Mouse (Mus musculus): ENCODE data around the gene Fgf15. TPM values are rescaled to one million over a fixed set of nuclear protein-coding genes. Genes with fewer than 3 reads are reported as not detected.
"Not testable (repeated sequence)": the region's sequence is repeated elsewhere in the genome, so short reads cannot be mapped to it uniquely, and the experiment has no call there.

The Fgf15 gene
- polyA plus RNA-seq, 1 experiment from 2014 or later: 0.52 TPM

DNA sequence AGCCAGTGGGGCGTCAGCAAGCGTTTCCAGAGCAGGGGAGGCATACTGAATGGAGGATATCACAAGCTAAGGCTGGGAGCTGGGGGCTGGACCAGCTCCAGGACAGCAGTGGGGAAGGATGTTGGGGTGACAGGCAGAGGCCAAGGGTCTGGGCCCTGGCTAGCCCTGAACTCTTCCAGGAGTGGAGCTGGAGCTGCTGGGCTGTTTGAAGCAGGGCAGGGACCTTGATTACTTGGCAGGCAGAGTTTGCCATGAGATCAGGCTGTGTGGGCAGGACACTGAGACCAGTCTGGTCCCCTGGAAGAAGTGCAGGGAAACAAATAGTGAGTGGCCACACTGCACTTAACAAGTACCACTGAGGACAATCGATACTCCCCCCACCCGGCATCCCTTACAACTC lies 22.1 kb upstream of the Fgf15 start:
- Histone ChIP-seq H3K4me1 (ENCODE audit: control insufficient read depth, insufficient read depth, low read length) (no peaks in the 10 kb centered on the region), H3K4me2 (ENCODE audit: low read depth, severe bottlenecking) (no peak overlapping the region), H3K27me3 (ENCODE audit: control insufficient read depth, insufficient read depth, low read length) (no peaks in the 10 kb centered on the region), H3K9me3 (ENCODE audit: control insufficient read depth, low read length) (no peaks in the 10 kb centered on the region), H3K36me3 (ENCODE audit: control insufficient read depth, insufficient read depth, low read length) (no peaks in the 10 kb centered on the region), H3K4me3 (ENCODE audit: low read depth, low read length) (no peak overlapping the region), H3K27ac (replicated peaks; ENCODE audit: low read depth, low read length) (no peak overlapping the region), H3K9ac (ENCODE audit: low read length) (no peak overlapping the region)
- WGBS: 65% methylated on average over 4 of the region's 4 CpGs
- ATAC-seq (ENCODE audit: insufficient number of reproducible peaks, low FRiP score, low TSS enrichment, low read depth) (no peak), DNase-seq (ENCODE audit: low spot score) (no peak)

DNA sequence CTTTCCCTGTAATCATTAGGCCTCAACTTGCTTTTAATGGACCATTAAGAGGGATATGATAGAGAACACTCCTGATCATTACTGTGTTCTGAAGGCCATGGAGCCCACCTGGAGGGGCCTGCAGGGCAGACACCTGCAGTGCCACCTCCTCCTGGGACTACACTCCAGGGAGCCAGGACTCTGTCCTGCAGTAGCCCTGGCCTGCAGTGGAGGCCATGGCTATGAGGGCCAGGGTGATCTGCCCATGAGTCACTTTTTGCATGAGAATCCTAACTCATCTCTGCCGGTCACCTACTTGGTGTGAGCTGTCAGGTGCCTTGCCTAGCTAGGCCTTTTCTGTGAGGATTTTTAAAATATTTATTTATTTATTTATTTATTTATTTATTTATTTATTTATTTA lies 17.9 kb upstream of the Fgf15 start:
- Histone ChIP-seq H3K4me3 (ENCODE audit: low read depth, low read length) (no peak overlapping the region), H3K9ac (ENCODE audit: low read length) (no peak overlapping the region), H3K4me1 (ENCODE audit: control insufficient read depth, insufficient read depth, low read length) (0 out of 2 replicates have a peak, but pooled peaks cover 3% of the 10 kb centered on the region), H3K27ac (replicated peaks; ENCODE audit: low read depth, low read length) (no peak overlapping the region), H3K27me3 (ENCODE audit: control insufficient read depth, insufficient read depth, low read length) (no peaks in the 10 kb centered on the region), H3K9me3 (ENCODE audit: control insufficient read depth, low read length) (no peaks in the 10 kb centered on the region), H3K36me3 (ENCODE audit: control insufficient read depth, insufficient read depth, low read length) (no peaks in the 10 kb centered on the region), H3K4me2 (ENCODE audit: low read depth, severe bottlenecking) (no peak overlapping the region)
- ATAC-seq (ENCODE audit: insufficient number of reproducible peaks, low FRiP score, low TSS enrichment, low read depth) (no peak), DNase-seq (ENCODE audit: low spot score) (no peak)
- 92% methylated on average over 1 of the region's 1 CpGs for WGBS

DNA sequence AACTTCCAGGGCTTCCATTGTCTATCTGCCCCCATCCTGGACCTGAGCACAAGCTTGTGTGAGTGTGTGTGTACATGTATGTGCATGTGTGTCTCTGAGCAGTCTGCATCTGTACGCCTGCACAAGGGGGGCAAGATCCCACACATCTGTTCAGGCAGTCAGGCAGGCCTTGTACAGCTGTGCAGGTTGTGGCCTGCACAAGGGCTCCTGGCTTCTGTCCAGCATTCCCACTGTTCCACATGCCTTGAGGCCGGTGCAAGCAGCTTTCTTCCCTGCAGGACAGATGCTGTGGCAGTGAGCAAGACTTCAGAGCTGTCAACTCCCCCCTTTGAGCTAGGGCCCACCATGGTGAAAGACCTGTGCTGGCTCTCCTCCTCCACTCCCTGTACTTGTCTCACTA lies 13.2 kb upstream of the Fgf15 start:
- no peak overlapping the region for H3K9ac ChIP-seq (ENCODE audit: low read length)
- H3K27ac ChIP-seq (replicated peaks; ENCODE audit: low read depth, low read length): no peak overlapping the region
- DNase-seq (ENCODE audit: low spot score) (peak; percentile 52), ATAC-seq (ENCODE audit: insufficient number of reproducible peaks, low FRiP score, low TSS enrichment, low read depth) (no peak)
- H3K4me1 ChIP-seq (ENCODE audit: control insufficient read depth, insufficient read depth, low read length): 0 out of 2 replicates have a peak, but pooled peaks cover 3% of the 10 kb centered on the region
- no peaks in the 10 kb centered on the region for H3K27me3 ChIP-seq (ENCODE audit: control insufficient read depth, insufficient read depth, low read length)
- no peaks in the 10 kb centered on the region for H3K9me3 ChIP-seq (ENCODE audit: control insufficient read depth, low read length)
- 27% methylated on average over 2 of the region's 2 CpGs for WGBS
- H3K4me2 ChIP-seq (ENCODE audit: low read depth, severe bottlenecking): no peak overlapping the region
- no peaks in the 10 kb centered on the region for H3K36me3 ChIP-seq (ENCODE audit: control insufficient read depth, insufficient read depth, low read length)
- no peak overlapping the region for H3K4me3 ChIP-seq (ENCODE audit: low read depth, low read length)

DNA sequence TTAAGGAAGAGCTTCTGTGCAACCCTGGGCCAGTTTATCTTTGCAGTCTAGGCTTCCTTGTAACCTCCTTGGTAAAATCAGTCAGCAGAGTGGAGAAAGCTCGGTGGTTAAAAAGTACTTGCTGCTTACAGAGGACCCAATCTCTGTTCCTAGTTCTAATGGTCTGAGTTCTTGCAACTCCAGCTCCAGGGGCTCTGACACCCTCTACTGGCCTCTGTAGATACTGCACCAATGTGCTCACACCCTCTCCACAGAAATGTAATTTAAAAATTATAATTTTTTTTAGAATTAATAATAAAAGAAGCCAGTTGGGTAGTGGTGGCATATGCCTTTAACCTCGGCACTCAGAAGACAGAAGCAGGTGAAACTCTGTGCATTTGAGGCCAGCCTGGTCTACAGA lies 8.7 kb upstream of the Fgf15 start:
- Histone ChIP-seq H3K9ac (ENCODE audit: low read length) (no peak overlapping the region), H3K9me3 (ENCODE audit: control insufficient read depth, low read length) (no peaks in the 10 kb centered on the region), H3K4me1 (ENCODE audit: control insufficient read depth, insufficient read depth, low read length) (peaks cover 8% of the 10 kb centered on the region; the same call in 1 of the 2 replicates), H3K27ac (replicated peaks; ENCODE audit: low read depth, low read length) (no peak overlapping the region), H3K4me2 (ENCODE audit: low read depth, severe bottlenecking) (no peak overlapping the region), H3K27me3 (ENCODE audit: control insufficient read depth, insufficient read depth, low read length) (no peaks in the 10 kb centered on the region), H3K4me3 (ENCODE audit: low read depth, low read length) (no peak overlapping the region), H3K36me3 (ENCODE audit: control insufficient read depth, insufficient read depth, low read length) (no peaks in the 10 kb centered on the region)
- 84% methylated on average over 2 of the region's 2 CpGs for WGBS
- DNase-seq (ENCODE audit: low spot score): no peak
- no peak for ATAC-seq (ENCODE audit: insufficient number of reproducible peaks, low FRiP score, low TSS enrichment, low read depth)

DNA sequence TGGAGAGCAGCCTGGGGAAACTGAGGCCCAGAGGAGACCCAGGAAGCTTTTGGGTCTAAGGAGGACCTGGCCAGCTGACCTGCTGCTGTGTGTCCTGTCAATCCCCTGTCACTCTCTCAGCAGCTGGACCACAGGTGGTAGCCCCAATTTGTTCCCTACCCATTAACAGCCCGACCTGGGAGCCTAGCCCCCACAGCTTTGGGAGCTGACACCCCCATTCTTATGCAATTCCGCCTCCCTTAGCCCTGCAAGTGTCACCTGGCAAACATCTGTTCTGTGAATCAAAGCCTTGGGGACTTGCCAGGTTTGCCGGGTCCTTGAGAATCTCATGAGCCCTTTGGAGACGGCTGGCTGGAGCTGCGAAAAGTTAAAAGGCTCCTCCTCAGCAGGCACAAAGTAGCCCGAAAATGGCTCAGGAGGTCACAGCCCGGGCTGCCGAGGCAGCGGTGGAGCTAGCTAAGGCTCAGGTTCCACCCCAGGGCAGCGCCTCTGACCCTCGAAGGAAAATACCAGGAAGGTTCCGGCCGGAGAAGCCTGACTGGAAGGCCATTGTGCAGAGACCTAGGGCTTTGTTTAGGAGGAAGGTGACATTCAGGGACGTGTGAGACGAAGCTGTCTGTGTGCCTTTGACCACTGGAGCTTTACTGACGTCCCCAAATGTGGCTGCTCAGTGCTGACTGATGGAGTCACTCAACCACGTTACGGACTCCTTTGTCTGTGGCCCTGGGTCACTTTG lies 7.6 kb upstream of the Fgf15 start:
- Histone ChIP-seq H3K9me3 (ENCODE audit: control insufficient read depth, low read length) (no peaks in the 10 kb centered on the region), H3K27ac (replicated peaks; ENCODE audit: low read depth, low read length) (no peak overlapping the region), H3K4me1 (ENCODE audit: control insufficient read depth, insufficient read depth, low read length) (peaks cover 4% of the 10 kb centered on the region; the same call in 1 of the 2 replicates), H3K36me3 (ENCODE audit: control insufficient read depth, insufficient read depth, low read length) (no peaks in the 10 kb centered on the region; the same call in 1 of the 2 replicates), H3K27me3 (ENCODE audit: control insufficient read depth, insufficient read depth, low read length) (no peaks in the 10 kb centered on the region), H3K4me3 (ENCODE audit: low read depth, low read length) (no peak overlapping the region), H3K9ac (ENCODE audit: low read length) (no peak overlapping the region), H3K4me2 (ENCODE audit: low read depth, severe bottlenecking) (0 out of 2 replicates have a peak overlapping the region, but pooled peaks have one; percentile 3)
- WGBS: 6% methylated on average over 18 of the region's 18 CpGs
- DNase-seq (ENCODE audit: low spot score) (peak; percentile 39), ATAC-seq (ENCODE audit: insufficient number of reproducible peaks, low FRiP score, low TSS enrichment, low read depth) (no peak)

DNA sequence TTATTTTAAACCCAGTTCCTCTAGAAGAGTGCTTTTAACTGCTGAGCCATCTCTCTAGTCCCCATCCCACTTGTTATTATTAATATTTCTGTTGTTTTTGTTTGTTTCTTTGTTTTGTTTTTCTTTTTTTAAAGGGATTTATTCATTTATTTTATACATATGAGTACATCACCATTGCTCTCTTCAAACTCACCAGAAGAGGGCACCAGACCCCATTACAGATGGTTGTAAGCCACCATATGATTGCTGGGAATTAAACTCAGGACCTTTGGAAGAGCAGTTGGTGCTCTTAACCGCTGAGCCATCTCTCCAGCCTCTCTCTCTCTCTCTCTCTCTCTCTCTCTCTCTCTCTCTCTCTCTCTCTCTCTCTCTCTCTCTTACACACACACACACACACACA lies 5.7 kb upstream of the Fgf15 start:
- not testable (repeated sequence) for DNase-seq (ENCODE audit: low spot score); H3K9ac ChIP-seq (ENCODE audit: low read length); H3K9me3 ChIP-seq (ENCODE audit: control insufficient read depth, low read length); H3K4me1 ChIP-seq (ENCODE audit: control insufficient read depth, insufficient read depth, low read length); H3K36me3 ChIP-seq (ENCODE audit: control insufficient read depth, insufficient read depth, low read length); H3K4me2 ChIP-seq (ENCODE audit: low read depth, severe bottlenecking); H3K4me3 ChIP-seq (ENCODE audit: low read depth, low read length); ATAC-seq (ENCODE audit: insufficient number of reproducible peaks, low FRiP score, low TSS enrichment, low read depth); H3K27ac ChIP-seq (replicated peaks; ENCODE audit: low read depth, low read length)
- peaks cover 12% of the 10 kb centered on the region for H3K27me3 ChIP-seq (ENCODE audit: control insufficient read depth, insufficient read depth, low read length)
- 82% methylated on average over 1 of the region's 1 CpGs for WGBS

DNA sequence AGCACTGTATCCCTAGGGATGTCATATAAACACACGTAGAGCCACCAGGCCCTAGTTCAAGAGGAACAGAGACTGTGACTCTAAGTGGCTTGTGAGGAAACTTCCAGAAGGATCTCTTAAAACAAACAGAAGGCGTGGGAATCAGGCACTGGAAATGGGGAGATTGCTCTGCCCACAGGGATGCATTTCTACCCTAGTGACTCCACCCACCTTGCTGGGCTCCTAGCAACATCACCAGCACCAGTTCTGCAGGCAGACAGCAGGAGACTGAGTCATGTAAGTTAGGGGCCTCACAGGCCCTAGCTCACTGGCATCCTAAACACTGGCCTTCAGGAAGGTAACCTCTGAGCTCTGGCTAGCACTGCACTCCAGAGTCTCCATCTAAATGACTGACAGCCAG lies 4.5 kb upstream of the Fgf15 start:
- Histone ChIP-seq H3K4me2 (ENCODE audit: low read depth, severe bottlenecking) (no peak overlapping the region), H3K9me3 (ENCODE audit: control insufficient read depth, low read length) (no peaks in the 10 kb centered on the region), H3K4me1 (ENCODE audit: control insufficient read depth, insufficient read depth, low read length) (peaks cover 9% of the 10 kb centered on the region), H3K27ac (replicated peaks; ENCODE audit: low read depth, low read length) (no peak overlapping the region), H3K9ac (ENCODE audit: low read length) (no peak overlapping the region), H3K36me3 (ENCODE audit: control insufficient read depth, insufficient read depth, low read length) (no peaks in the 10 kb centered on the region; the same call in 1 of the 2 replicates), H3K4me3 (ENCODE audit: low read depth, low read length) (no peak overlapping the region), H3K27me3 (ENCODE audit: control insufficient read depth, insufficient read depth, low read length) (peaks cover 24% of the 10 kb centered on the region)
- WGBS: 73% methylated on average over 2 of the region's 2 CpGs
- ATAC-seq (ENCODE audit: insufficient number of reproducible peaks, low FRiP score, low TSS enrichment, low read depth) (no peak), DNase-seq (ENCODE audit: low spot score) (no peak)

DNA sequence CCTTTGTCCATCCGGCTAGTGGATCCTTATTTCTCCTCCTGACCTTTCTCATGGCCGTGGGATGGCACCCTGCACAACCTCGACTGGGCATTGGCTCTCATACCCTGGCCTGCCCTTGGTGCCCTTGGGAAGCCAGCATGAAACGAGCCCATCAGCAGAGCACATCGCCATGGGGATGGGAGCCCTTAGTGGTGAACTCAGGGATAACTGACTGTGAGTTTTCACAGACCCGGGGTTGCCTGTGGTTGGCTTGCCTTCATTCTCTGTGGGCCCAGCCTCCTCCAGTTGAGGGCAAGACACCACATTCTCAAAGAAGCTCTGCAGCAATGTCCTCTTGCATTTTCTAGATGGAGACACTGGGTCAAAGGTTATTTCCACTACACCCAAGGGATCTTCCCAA lies 4.0 kb upstream of the Fgf15 start:
- Histone ChIP-seq H3K4me2 (ENCODE audit: low read depth, severe bottlenecking) (no peak overlapping the region), H3K27me3 (ENCODE audit: control insufficient read depth, insufficient read depth, low read length) (peaks cover 29% of the 10 kb centered on the region), H3K4me3 (ENCODE audit: low read depth, low read length) (no peak overlapping the region), H3K9ac (ENCODE audit: low read length) (no peak overlapping the region), H3K36me3 (ENCODE audit: control insufficient read depth, insufficient read depth, low read length) (no peaks in the 10 kb centered on the region; the same call in 1 of the 2 replicates), H3K9me3 (ENCODE audit: control insufficient read depth, low read length) (no peaks in the 10 kb centered on the region), H3K27ac (replicated peaks; ENCODE audit: low read depth, low read length) (no peak overlapping the region), H3K4me1 (ENCODE audit: control insufficient read depth, insufficient read depth, low read length) (peaks cover 9% of the 10 kb centered on the region)
- DNase-seq (ENCODE audit: low spot score): no peak
- WGBS: 48% methylated on average over 6 of the region's 6 CpGs
- ATAC-seq (ENCODE audit: insufficient number of reproducible peaks, low FRiP score, low TSS enrichment, low read depth): no peak

DNA sequence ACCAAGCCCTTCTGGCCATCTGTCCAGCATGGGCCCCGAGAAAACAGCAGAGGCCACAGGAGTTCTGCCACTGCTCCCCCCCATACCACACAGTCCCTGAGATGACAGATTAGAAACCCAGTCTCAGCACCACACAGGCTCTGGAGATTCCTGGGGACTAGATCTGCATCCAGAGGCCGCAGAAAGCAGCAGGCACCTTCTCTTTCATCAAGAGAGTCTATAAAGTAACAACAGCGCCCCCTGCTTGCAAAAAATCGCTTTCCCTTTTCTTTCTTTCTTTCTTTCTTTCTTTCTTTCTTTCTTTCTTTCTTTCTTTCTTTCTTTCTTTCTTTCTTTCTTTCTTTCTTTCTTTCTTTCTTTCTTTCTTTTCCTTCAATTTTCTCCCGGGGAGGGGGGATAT lies 2.1 kb upstream of the Fgf15 start:
- Histone ChIP-seq H3K4me2 (ENCODE audit: low read depth, severe bottlenecking) (no peak overlapping the region), H3K4me1 (ENCODE audit: control insufficient read depth, insufficient read depth, low read length) (peaks cover 5% of the 10 kb centered on the region), H3K27ac (replicated peaks; ENCODE audit: low read depth, low read length) (no peak overlapping the region), H3K27me3 (ENCODE audit: control insufficient read depth, insufficient read depth, low read length) (peaks cover 46% of the 10 kb centered on the region), H3K9ac (ENCODE audit: low read length) (no peak overlapping the region), H3K4me3 (ENCODE audit: low read depth, low read length) (no peak overlapping the region), H3K9me3 (ENCODE audit: control insufficient read depth, low read length) (no peaks in the 10 kb centered on the region), H3K36me3 (ENCODE audit: control insufficient read depth, insufficient read depth, low read length) (no peaks in the 10 kb centered on the region; the same call in 1 of the 2 replicates)
- ATAC-seq (ENCODE audit: insufficient number of reproducible peaks, low FRiP score, low TSS enrichment, low read depth) (no peak), DNase-seq (ENCODE audit: low spot score) (peak; percentile 68)
- WGBS: 4% methylated on average over 5 of the region's 5 CpGs

Measured in limb, embryonic 11.5 days (tissue).